Mouse (Mus musculus): ENCODE measurements around the gene Atf6.

The Atf6 gene

DNA sequence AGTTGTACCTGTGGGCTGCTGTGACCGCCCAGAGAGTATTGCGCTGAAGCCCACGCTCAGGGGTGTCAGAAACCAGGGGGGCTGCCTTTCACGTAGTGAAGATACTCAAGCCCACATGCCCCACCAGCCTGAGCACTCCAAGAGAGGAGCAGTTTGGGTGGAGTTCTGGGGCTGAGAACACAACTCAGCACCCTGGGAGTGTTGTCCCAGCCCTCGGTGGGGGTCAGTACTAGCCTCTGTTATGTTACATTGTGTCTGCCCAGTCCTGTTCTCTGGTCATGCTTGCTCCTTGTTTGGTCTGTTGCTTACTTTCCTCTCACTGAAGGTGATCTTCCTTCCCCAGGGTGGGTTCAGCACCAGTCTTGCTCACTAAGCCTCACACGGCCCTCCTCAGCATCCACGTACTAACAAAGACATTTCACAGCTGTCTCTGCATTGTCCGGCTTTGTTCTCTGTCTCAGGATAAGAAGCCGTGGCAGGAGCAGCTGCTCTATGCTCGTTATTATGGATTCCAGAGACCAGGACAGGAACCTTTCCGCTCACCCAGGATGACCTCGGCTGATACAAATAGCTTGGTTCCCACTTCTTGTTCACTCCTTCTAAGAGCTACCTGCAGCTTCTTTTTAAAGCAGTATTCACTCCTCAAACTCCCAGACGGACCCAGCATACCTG lies 209.8 kb downstream of the Atf6 start:
- DNase-seq (ENCODE audit: low read depth, low spot score): no peak

- DNase-seq (ENCODE audit: low read depth, low spot score): no peak
Measured at GRCm38 (mm10) chr1:170657228-170657521, 210.4 kb downstream of the Atf6 start.

DNA sequence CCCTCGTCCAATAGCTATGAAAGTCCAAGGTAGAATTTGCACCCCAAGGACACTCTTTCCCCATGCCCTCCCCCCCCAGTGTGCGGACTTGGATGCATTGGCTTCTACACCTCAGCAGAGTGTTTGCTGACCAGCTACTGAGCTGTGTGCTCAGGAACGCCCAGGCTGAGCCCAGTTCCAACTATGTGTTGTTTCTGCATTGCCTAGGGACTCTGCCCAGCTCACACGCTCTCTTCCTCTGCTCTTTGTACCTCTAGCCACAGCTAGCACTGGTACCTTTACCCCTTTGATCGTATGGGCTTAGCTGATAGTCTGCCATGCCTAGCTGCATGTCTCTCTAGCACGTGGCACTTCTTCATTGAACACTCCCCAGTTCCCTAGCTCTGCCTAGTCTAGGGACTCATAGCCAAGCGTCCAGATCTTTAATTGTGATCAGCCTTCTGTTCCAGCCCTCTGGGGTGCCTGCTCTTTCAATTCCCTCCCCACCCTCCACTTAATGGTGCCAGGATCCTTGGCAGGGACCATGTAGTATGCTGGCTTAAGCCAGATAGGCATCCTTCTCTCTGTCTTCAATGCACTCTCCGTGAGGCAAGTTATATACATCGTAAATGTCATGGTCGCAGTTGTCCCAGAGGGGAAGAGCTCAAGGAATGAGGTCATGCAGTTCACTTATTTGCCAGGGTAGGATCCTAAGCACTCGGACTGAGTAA lies 210.9 kb downstream of the Atf6 start:
- no peak for DNase-seq (ENCODE audit: low read depth, low spot score)

DNA sequence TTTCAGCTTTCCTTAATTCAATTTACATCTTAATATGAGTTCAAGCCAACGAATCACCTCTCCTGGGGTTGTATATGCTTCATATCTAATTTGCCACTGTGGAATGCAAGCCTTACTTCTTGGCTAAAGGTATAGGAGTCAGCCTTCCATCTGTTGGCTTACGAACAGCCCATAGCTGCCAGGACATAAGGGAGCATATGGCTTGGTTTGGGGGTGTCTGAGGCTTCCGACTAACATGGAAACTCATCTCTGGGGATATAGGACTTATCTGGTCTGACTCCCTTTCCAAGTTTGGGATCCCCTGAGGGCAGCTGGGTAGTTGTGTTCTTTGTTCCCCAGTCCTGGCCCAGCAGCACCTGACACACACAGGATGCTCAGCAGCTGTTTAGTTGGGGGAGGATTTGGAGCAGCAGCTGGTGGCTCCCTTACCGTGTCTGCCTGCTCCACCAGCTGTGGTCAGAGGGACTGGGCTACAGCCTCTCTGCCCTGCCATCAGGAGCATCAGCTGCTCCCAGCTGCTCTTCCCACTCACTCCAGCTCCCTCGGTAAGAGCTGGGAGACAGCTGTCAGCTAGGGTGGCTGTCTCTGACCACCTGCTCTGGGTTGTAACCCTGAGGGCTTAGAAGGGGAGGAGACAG lies 212.2 kb downstream of the Atf6 start:
- DNase-seq (ENCODE audit: low read depth, low spot score): no peak

Data from ES-CJ7 (cell line).